Mouse (Mus musculus) adrenal gland, adult 2 months (tissue): ENCODE measurements around the gene Cpxm2. TPM values are rescaled to one million over a fixed set of nuclear protein-coding genes. Genes with fewer than 3 reads are reported as not detected.
A peak's percentile ranks its signal among the peaks of the same experiment; 100 is the strongest.

Experiments
- DNase-seq: peaks from one replicate; pipeline ENCODE4 v3.0.0; 2021
- polyA plus RNA-seq: library from polyadenylated mRNA; depleted of rRNA; stranded (reverse); fragments of >200 nt; gene quantifications from 2 replicates; pipeline ENCODE4 v1.2.3, GENCODE M21; 2012; rRNA removed
- total RNA-seq, 2 experiments: library from RNA; stranded (reverse); gene quantifications; 2 replicates each; pipeline ENCODE4 v1.2.3; 2021

Gene Cpxm2
- total and polyA plus RNA-seq, 3 experiments = 11.6 to 27.5 (median 15.0) TPM

DNA sequence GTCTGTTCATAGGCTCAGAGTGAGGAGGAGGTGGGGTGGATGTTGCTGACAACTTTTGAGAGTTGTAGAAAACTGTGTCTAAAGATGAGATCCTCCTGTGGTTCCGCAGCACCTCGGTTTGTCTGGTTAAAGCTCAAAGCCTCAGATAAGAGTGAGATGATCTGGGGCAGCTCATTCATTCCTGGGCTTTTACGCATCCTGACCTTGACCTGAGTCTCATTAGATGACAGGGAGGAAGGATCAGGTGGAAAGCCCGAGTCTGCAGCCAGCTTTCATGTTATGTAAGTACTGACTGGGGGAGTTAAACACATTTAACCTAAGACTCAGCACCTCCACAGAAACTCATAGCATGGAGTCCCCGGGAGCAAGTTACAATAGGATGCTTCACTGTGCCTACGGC is 127.9 kb downstream of the Cpxm2 start:
- peak; percentile 19 for DNase-seq

GRCm38 (mm10) chr7:132025591-132025990 is 128.9 kb downstream of the Cpxm2 start:
- DNase-seq = no peak

GRCm38 (mm10) chr7:132015933-132016332 is 138.6 kb downstream of the Cpxm2 start:
- no peak for DNase-seq

GRCm38 (mm10) chr7:132015193-132015592 is 139.3 kb downstream of the Cpxm2 start:
- DNase-seq = no peak

DNA sequence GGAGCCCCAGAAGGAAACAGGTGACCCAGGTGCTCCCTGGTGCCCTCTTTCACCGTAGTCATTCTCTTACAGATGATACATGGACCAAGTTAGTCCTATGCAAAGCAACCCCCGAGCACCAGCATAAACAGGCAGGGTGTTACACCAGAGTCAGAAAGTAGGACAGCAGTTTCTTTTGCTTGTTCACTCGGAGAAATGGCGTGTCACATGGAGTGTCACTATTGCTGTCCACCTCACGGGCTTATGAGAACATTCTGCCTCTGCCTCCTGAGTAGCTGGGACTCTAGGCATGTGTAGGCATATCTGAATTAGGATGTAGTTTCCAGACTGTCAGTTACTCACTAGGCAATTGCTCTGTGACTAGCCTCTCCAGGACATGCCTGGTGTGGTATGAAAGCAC is 140.6 kb downstream of the Cpxm2 start:
- no peak for DNase-seq

- DNase-seq = no peak
Measured at GRCm38 (mm10) chr7:132012969-132013679, 141.4 kb downstream of the Cpxm2 start.

GRCm38 (mm10) chr7:132009002-132009401 is 145.5 kb downstream of the Cpxm2 start:
- no peak for DNase-seq

GRCm38 (mm10) chr7:132005996-132006696 is 148.4 kb downstream of the Cpxm2 start:
- DNase-seq = no peak

GRCm38 (mm10) chr7:131992873-131993272 is 161.7 kb downstream of the Cpxm2 start:
- DNase-seq = no peak

DNA sequence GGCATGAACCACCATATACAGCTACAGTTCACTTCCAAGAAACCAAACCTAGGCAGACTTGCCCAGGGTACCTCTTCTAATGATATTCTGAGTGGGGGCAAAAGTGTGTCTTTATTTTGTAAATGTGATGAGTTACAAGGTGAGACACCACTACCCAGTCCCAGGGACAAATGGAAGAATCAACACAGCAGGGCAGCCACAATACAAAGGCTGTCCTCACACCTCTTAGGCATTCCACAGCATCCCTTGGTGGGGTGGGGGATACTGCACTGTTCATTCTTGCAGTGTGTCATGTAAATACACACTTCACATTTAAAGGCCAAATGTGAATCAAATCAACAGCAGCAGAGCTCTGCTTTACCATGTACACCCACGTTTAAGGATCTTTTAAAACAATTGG is 162.3 kb downstream of the Cpxm2 start:
- no peak for DNase-seq

DNA sequence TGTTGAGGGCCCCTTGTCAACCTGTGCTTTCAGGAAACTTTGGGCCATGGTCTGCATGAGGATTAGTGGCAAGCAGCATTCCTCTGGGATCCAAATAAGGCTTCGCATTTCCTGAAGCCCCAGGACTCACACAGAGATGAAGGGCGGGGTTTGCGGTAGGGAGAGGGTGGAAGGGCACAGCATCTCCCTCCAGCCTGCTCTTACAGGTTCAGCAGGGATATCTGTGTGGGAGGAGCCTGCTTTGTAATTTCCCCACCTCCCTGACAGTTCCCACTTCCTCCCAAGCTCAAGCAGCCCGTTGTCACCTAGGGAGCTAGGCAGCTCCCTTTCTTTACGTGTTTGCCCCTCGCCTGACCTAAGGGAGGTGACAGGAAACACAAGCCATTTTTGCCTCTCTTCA is 165.5 kb downstream of the Cpxm2 start:
- DNase-seq = no peak

Other genes with a start within 250 kb of the Cpxm2 start
- gene Gpr26, start 188.3 kb downstream of the Cpxm2 start, total RNA-seq = not detected
- not detected in 2 replicates for gene Gpr26, start 188.3 kb downstream of the Cpxm2 start, polyA plus RNA-seq
- gene Chst15, start 162.5 kb upstream of the Cpxm2 start, total RNA-seq = 10 to 100 TPM; 37.3 to 46.2 TPM
- gene Chst15, start 162.5 kb upstream of the Cpxm2 start, polyA plus RNA-seq = 9.6 and 10.4 TPM in 2 replicates